Mouse (Mus musculus): ENCODE results near the gene Rbm24.

Rbm24 gene

DNA sequence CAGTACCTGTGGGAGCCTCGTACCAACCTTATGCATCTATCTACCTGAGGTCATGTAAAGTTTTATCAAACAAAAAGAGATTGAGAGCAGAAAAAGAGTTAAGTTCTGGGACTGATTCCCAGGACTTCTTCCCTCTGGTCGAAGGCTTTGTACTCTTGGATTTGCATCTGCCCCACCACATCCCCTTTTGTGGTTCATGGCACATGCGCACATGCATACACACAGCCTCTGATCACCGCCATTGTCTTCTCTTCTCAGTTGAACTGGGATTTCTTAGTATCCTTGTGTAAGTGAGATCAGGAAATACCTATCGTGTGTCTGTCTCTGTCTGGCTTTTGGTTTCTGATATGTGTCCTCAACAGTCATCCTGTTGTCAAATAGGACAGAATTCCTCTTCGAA, 20.7 kb downstream of the Rbm24 start:
- no peak for DNase-seq (ENCODE audit: low spot score)

DNA sequence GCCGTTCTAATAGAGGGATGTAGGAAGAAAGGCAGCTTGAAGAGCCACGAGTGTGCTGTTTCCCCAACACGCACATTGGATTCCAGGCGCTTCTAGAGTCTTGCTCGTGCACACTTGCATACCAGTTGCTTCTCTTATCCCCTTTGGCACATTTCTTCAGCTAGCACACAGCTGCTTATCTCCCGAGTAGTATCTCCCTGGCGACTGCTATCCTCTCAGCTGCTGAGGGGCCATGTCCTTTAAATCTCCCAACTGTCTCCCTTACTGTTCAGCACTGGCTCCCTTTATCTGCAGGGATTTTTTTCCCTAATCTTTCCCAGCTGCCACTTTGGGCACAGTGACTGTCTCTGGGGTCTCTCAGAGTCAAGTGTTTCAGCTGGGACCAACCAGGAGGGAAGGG, 25.8 kb downstream of the Rbm24 start:
- no peak for DNase-seq (ENCODE audit: low spot score)

DNA sequence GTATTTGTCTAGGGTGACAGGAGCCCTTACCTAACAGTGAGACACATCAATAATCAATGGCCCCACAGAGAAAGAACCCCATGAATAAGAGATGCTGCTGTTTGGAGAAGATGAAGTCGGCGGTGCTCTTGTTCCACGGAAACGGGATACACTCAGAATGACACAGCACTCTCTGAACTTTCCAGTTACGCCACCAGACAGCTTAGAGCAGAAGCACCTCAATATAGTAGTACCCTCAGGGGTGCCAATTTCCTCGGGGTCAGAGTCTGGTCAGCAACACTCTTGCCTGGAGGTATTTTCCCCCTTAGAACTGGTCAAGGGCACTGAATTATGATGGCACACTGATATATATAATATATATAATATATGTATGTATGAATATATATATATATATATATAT, 27.8 kb downstream of the Rbm24 start:
- DNase-seq (ENCODE audit: low spot score): no peak

DNA sequence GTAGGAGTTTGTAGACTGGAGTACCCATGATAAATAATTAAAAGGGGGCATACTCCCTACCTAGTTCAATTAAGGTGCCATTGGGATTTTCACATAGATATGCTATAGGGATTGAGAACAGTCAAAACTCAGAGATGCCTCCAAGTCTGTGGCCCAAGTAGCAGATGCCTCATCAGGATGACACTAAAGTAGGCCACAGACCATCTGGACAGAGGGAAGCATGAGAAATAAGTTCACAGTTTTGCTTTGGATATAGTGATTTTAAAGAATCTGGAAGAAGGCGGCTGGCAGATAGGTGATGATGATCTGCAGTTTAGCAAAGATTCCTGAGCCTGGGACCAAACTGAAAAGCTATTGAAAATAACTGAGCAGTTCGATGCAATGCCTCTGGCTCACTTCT, 30.0 kb downstream of the Rbm24 start:
- no peak for DNase-seq (ENCODE audit: low spot score)

DNA sequence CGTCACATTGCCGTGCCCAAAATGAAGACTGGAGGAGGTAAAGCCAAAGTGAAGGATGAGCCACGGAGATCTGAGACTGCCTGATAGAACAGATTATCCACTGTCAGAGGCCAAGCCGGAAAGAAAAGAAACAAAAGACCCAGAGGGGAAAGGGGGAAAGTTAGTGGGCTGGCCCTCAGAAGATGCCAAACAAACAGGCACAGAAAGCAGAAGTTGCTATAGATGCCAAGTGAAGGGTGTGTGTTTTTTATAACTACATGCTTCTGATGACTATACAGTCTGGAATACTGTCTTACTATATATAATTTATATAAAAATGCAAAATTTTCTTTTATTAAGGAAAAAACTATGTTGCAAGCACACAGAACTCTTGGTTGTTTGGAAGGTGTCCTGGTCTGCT, 31.7 kb downstream of the Rbm24 start:
- DNase-seq (ENCODE audit: low spot score): no peak

DNA sequence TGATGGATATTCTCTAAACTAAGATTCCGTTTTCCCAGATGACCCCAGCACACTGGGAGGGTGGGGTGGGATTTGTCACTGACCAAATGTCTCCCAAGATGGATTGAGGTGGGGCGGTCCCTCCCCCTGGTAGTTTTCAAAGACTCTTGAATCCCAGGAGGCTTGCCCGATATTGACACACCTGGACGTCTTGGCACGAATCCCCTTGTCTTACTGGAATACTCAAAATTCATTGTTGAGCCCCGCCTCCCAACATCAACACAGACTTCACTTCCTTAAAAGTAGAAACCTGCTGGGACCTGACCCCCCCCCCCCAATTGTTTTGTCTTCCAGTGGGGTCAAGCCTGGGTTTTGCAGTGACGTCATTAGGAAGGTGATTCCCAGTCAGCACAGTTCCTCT, 32.4 kb downstream of the Rbm24 start:
- DNase-seq (ENCODE audit: low spot score): no peak

DNA sequence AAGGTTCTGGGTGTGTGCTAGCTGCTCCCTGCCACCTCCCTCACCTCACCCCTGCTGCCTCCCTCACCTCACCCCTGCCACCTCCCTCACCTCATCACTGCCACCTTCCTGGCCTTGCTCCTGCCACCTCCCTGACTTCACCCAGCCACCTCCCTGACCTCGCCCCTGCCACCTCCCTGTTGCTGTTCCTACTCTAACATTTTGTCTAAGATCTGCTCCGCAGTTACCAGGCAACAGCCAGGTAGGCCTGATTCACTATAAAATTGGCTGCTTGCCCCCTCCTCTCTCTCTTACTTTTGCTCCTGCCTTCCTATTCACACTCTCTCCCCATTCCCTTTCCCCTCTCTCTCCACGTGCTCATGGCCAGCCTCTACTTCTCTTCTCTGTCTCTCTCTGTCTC, 33.3 kb downstream of the Rbm24 start:
- no peak for DNase-seq (ENCODE audit: low spot score)

DNA sequence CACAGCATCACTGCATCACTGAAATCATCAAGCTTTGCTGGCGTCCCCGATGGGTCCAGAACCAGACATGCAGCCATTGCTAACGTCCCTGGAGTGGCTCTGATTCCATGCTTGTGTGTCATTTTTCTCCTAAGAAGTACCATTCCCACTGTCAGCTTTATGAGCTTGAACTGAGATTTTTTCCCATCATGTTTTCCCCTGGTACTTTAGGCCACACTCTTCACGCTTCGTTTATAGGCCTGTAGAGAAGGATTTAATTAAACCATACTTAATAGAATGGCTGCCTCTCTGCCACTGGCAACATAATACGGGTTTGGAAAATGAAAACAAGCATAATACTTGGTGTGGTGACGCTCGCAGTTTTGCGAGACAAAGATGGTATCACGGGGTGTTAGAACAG, 41.3 kb downstream of the Rbm24 start:
- DNase-seq (ENCODE audit: low spot score): no peak

DNA sequence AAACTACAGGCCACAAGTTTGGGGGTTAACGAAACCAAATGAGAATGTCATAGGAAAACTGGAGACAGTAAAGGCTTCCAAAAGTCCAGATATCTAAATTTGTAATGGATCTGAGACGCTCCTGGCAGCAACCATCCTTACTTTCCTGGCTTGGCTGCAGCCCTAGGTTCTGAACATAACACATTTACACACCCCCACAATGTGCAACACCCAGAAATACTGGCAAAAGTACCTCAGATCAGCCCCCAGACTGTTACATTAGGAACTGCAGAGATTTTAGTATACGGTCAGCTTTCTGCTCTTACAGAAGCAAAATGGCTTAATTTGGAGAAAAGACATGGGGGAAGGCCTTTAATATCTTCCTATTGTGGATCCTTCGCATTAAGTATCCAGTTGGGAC, 44.0 kb downstream of the Rbm24 start:
- DNase-seq (ENCODE audit: low spot score): no peak

DNA sequence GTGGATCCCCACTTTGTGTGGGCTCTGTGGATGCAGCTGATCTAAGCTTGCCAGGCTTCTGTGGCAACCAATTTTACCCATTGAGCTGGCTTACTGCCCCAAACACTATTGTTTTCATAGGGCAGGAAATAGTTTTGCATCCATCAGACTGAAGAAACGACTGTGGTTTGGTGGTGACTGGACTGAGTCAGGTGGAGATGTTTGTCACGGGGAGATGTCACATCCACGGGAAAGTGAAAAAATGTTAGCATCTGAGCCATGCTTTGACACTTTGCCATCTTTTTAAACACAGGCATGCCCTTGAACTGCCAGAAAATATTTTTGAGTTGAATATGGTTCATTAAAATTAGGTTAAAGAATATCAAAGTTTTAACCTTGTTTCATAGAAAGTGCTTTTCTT, 45.5 kb downstream of the Rbm24 start:
- no peak for DNase-seq (ENCODE audit: low spot score)

DNA sequence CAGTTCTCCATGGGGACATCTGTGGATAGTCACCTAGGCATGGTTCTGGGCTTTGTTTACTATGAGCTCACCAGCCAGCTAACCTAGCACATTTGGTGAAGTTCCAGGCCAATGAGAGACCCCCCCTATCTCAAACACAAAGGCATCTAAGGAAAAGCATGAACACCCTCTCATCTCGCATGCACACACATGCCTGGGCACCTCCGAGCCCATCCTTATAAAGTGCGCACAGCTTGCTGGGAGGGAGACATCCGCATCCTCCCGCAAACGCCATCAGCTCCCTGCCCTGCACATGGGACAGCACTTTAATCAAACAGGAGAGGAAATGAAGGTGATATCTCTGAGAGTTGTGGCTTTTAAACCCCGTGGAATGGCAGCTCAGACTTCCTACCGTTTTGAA, 50.0 kb downstream of the Rbm24 start:
- no peak for DNase-seq (ENCODE audit: low spot score)

DNA sequence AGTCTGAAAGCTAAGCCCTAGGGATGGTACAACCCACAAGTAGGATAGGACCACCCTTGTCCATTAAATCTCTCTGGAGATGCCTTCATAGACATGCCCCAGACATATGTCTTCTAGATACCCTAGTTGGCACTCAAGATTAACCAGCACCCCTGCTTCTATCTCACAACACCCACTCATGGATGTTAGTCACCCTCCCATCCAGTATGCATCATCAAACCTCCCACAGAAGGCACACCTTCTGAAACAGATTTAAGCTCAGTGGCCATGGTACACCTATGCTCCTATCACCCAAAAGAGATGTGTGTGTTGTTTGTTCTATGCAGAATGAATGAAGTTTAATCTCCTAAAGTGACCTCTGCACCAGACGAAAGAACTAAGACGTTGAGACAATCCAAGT, 51.3 kb downstream of the Rbm24 start:
- DNase-seq (ENCODE audit: low spot score): no peak
